Mouse (Mus musculus) liver, embryonic 16.5 days (tissue): ENCODE measurements at regions not wholly inside any gene's neighbourhood (a gene's known extent, or its start where the extent isn't known, plus 50 kb on each side); places are given as distances from the start of the nearest gene placed in this dataset.

Source experiments
- ATAC-seq: fragments of 200-750 bp; cut with Nextera tagmentation; 2 replicates; pipeline ENCODE4 v1.8.0; 2017; ENCODE audit warnings: low read depth, mild to moderate bottlenecking, moderate number of reproducible peaks, moderate library complexity
- H3K27ac ChIP-seq: fragments of 300-500 bp; sonication (generic); 2 replicates; pipeline ENCODE4 v1.5.1; 2014; ENCODE audit warnings: mild to moderate bottlenecking, low read length
- H3K27me3 ChIP-seq: fragments of 300-500 bp; sonication (generic); 2 replicates; pipeline ENCODE4 v1.6.1; 2014; ENCODE audit warnings: low read depth, low read length, mixed read lengths; ENCODE audit not compliant: control insufficient read depth, insufficient read depth
- H3K36me3 ChIP-seq: fragments of 300-500 bp; sonication (generic); 2 replicates; pipeline ENCODE4 v1.6.1; 2014; ENCODE audit warnings: mild to moderate bottlenecking; ENCODE audit not compliant: control insufficient read depth, insufficient read depth
- H3K4me1 ChIP-seq: fragments of 300-500 bp; sonication (generic); 2 replicates; pipeline ENCODE4 v1.6.1; 2014; ENCODE audit warnings: low read depth, low read length, mixed read lengths; ENCODE audit not compliant: control insufficient read depth
- H3K4me2 ChIP-seq: fragments of 300-500 bp; sonication (generic); 2 replicates; pipeline ENCODE4 v1.6.1; 2014; ENCODE audit warnings: low read depth, low read length, mixed read lengths
- H3K4me3 ChIP-seq: fragments of 300-500 bp; sonication (generic); 2 replicates; pipeline ENCODE4 v1.5.1; 2014; ENCODE audit warnings: low read depth, mild to moderate bottlenecking, low read length
- H3K9ac ChIP-seq: fragments of 300-500 bp; sonication (generic); 2 replicates; pipeline ENCODE4 v1.6.1; 2014; ENCODE audit warnings: low read depth, low read length
- H3K9me3 ChIP-seq: fragments of 300-500 bp; sonication (generic); replicated peaks from 2 replicates; pipeline ENCODE4 v1.6.1; 2016; ENCODE audit warnings: low read length; ENCODE audit not compliant: control insufficient read depth
- WGBS: fragments of 180-500 bp; shearing (Covaris S2); extraction: QIAGEN DNeasy Blood & Tissue Kit; methylation state at CpG from one replicate; pipeline ENCODE4 v1.1.7; 2014; ENCODE audit not compliant: insufficient replicate concordance; 5-methylcytosine and 5-hydroxymethylcytosine counted together

GRCm38 (mm10) chr12:12499903-12500302 lies 238.0 kb downstream of the Fam49a start:
- Histone ChIP-seq H3K36me3 (no peaks in the 10 kb centered on the region), H3K9ac (no peak overlapping the region), H3K4me2 (no peak overlapping the region), H3K4me3 (no peak overlapping the region), H3K27me3 (no peaks in the 10 kb centered on the region), H3K4me1 (peaks cover 26% of the 10 kb centered on the region), H3K27ac (no peak overlapping the region), H3K9me3 (no peaks in the 10 kb centered on the region)
- ATAC-seq, result no peak
- 44% methylated on average over 3 of the region's 3 CpGs for WGBS

GRCm38 (mm10) chr12:12498621-12499020 lies 236.7 kb downstream of the Fam49a start:
- Histone ChIP-seq H3K27ac (no peak overlapping the region), H3K9me3 (no peaks in the 10 kb centered on the region), H3K36me3 (no peaks in the 10 kb centered on the region), H3K4me2 (no peak overlapping the region), H3K4me3 (no peak overlapping the region), H3K9ac (no peak overlapping the region), H3K4me1 (peaks cover 26% of the 10 kb centered on the region), H3K27me3 (no peaks in the 10 kb centered on the region)
- ATAC-seq, result no peak

DNA sequence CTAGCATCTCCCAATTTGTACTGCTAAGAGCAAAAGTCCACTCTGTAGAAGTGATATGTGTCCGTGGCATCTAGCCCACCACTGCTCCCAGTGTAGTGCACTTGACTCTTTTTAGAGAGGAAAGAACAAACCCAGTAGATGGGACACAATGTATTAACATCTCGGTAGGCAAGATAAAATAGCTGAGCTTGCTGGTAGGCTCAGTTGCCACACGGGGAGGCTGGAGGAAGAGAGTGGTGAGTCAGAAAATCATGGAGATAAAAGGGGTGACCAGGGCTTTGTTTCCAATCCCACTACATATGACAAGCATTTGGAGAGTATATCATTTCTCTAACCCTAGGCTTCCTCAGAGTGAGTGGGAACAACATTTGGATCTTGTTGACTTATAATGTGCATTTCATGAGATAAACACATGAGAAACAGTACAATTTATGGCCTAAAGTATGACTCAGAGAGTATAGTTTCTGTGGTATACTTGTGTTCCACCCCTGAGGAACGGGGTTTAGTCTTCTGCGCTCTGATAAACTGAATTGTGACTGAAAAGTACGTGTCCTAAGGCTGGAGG lies 235.4 kb downstream of the Fam49a start:
- peaks cover 28% of the 10 kb centered on the region for H3K4me1 ChIP-seq
- H3K9ac ChIP-seq, result 0 out of 2 replicates have a peak overlapping the region, but pooled peaks have one; percentile 2
- H3K27ac ChIP-seq, result peak overlapping the region; percentile 23
- ATAC-seq, result no peak
- no peaks in the 10 kb centered on the region for H3K27me3 ChIP-seq
- H3K4me2 ChIP-seq, result no peak overlapping the region; the same call in 1 of the 2 replicates
- H3K36me3 ChIP-seq, result no peaks in the 10 kb centered on the region
- 18% methylated on average over 6 of the region's 6 CpGs for WGBS
- H3K9me3 ChIP-seq, result no peaks in the 10 kb centered on the region
- H3K4me3 ChIP-seq, result no peak overlapping the region

GRCm38 (mm10) chr12:12496593-12497141 lies 234.7 kb downstream of the Fam49a start:
- Histone ChIP-seq H3K36me3 (no peaks in the 10 kb centered on the region), H3K27me3 (no peaks in the 10 kb centered on the region), H3K4me1 (peaks cover 28% of the 10 kb centered on the region), H3K4me3 (no peak overlapping the region), H3K9me3 (no peaks in the 10 kb centered on the region), H3K4me2 (peak overlapping the region; percentile 8; the same call in 1 of the 2 replicates), H3K27ac (peak overlapping the region; percentile 23), H3K9ac (0 out of 2 replicates have a peak overlapping the region, but pooled peaks have one; percentile 2)
- peak; percentile 92 for ATAC-seq
- WGBS, result 16% methylated on average over 7 of the region's 7 CpGs

DNA sequence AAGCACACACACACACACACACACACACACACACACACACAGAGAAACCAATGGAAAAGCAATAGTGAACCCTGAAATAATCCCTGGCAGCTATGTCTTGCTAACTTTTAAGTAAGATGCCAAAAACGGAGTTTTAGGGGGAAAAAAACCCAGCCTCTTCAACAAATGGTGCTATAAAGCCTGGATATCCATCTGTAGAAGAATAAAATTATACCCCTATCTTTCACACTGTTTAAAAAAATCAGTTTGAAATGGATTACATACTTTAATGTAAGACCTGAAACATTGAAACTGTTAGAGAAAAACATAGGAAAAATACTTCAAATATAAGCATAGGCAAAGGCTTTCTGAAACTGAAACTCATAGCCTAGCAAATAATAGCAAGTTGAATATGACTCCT lies 228.2 kb downstream of the Fam49a start:
- Histone ChIP-seq H3K9me3 (no peaks in the 10 kb centered on the region), H3K9ac (no peak overlapping the region), H3K4me1 (peaks cover 30% of the 10 kb centered on the region), H3K4me2 (no peak overlapping the region), H3K27ac (no peak overlapping the region), H3K4me3 (no peak overlapping the region), H3K36me3 (no peaks in the 10 kb centered on the region), H3K27me3 (no peaks in the 10 kb centered on the region; the same call in 1 of the 2 replicates)
- no peak for ATAC-seq
- WGBS, result 45% methylated on average over 1 of the region's 1 CpGs

- no peak overlapping the region for H3K9ac ChIP-seq
- H3K36me3 ChIP-seq, result no peaks in the 10 kb centered on the region
- ATAC-seq, result peak; percentile 98
- no peak overlapping the region for H3K4me3 ChIP-seq
- H3K27ac ChIP-seq, result peak overlapping the region; percentile 57
- H3K4me2 ChIP-seq, result peak overlapping the region; percentile 32
- WGBS, result 47% methylated on average over 1 of the region's 1 CpGs
- peaks cover 27% of the 10 kb centered on the region for H3K4me1 ChIP-seq
- no peaks in the 10 kb centered on the region; the same call in 1 of the 2 replicates for H3K27me3 ChIP-seq
- no peaks in the 10 kb centered on the region for H3K9me3 ChIP-seq
Observed at GRCm38 (mm10) chr12:12488090-12488489, 226.2 kb downstream of the Fam49a start.

- Histone ChIP-seq H3K9ac (no peak overlapping the region), H3K36me3 (no peaks in the 10 kb centered on the region), H3K27ac (no peak overlapping the region; the same call in 1 of the 2 replicates), H3K4me3 (no peak overlapping the region), H3K4me1 (peaks cover 27% of the 10 kb centered on the region), H3K9me3 (no peaks in the 10 kb centered on the region), H3K4me2 (no peak overlapping the region), H3K27me3 (no peaks in the 10 kb centered on the region; the same call in 1 of the 2 replicates)
- WGBS, result 48% methylated on average over 1 of the region's 1 CpGs
- no peak for ATAC-seq
Observed at GRCm38 (mm10) chr12:12486656-12487356, 224.9 kb downstream of the Fam49a start.

GRCm38 (mm10) chr12:12484921-12485680 lies 223.2 kb downstream of the Fam49a start:
- Histone ChIP-seq H3K4me1 (peaks cover 29% of the 10 kb centered on the region), H3K36me3 (no peaks in the 10 kb centered on the region), H3K9ac (no peak overlapping the region), H3K27ac (no peak overlapping the region), H3K27me3 (no peaks in the 10 kb centered on the region; the same call in 1 of the 2 replicates), H3K9me3 (no peaks in the 10 kb centered on the region), H3K4me3 (no peak overlapping the region), H3K4me2 (no peak overlapping the region)
- 78% methylated on average over 9 of the region's 9 CpGs for WGBS
- no peak for ATAC-seq
